8 mouse cellular contexts compared by ENCODE assay signal in genomic region chr16:78301183-78301830, GRCm38 (mm10). TPM values are rescaled to one million over a fixed set of nuclear protein-coding genes. Genes with fewer than 3 reads are reported as not detected.
DNase-seq lines count a peak whose midpoint lies in the region; ATAC-seq and TF ChIP-seq lines count a peak whose summit lies in the region.

Gene Cxadr (plus strand): TSS chr16:78301489.

- intact Hi-C loops in heart, postnatal 36 days (cut with DNase I) = loop anchor here (5.0 kb wide), 1 partner anchor 34 kb away; no protein-coding TSS in a partner anchor

- H3K9ac ChIP-seq in forebrain, embryonic 13.5 days = peak within 1 kb of the TSS; percentile 96
- H3K9ac ChIP-seq in liver, embryonic 16.5 days (ENCODE audit: low read depth, low read length) = peak within 1 kb of the TSS; percentile 66
- peak within 1 kb of the TSS; percentile 92 for H3K9ac ChIP-seq in neural tube, embryonic 12.5 days

- under 1% methylated on average over 31 of the region's 34 CpGs for WGBS in forebrain, embryonic 13.5 days
- under 1% methylated on average over 34 of the region's 34 CpGs for WGBS in large intestine, adult 2 months
- under 1% methylated on average over 33 of the region's 34 CpGs for WGBS in liver, embryonic 16.5 days (ENCODE audit: insufficient replicate concordance)
- WGBS in neural tube, embryonic 12.5 days = under 1% methylated on average over 34 of the region's 34 CpGs
- 2% methylated on average over 34 of the region's 34 CpGs for WGBS in thymus, adult 2 months

- H3K4me3 ChIP-seq in E14TG2a.4 (replicated peaks; ENCODE audit: low read length) = peak within 1 kb of the TSS; percentile 92
- H3K4me3 ChIP-seq in forebrain, embryonic 13.5 days = peak within 1 kb of the TSS; percentile 92
- H3K4me3 ChIP-seq in liver, embryonic 16.5 days (ENCODE audit: low read depth, low read length) = peak within 1 kb of the TSS; percentile 66
- H3K4me3 ChIP-seq in neural tube, embryonic 12.5 days = peak within 1 kb of the TSS; percentile 93
- H3K4me3 ChIP-seq in thymus, adult 2 months (ENCODE audit: control insufficient read depth, insufficient read depth, low read length) = peak within 1 kb of the TSS; percentile 58

- H3K36me3 ChIP-seq in E14TG2a.4 (ENCODE audit: insufficient read depth, low read length) = no peaks in the 10 kb centered on the region; the same call in 1 of the 2 replicates
- H3K36me3 ChIP-seq in forebrain, embryonic 13.5 days (ENCODE audit: poor library complexity, severe bottlenecking) = 0 out of 2 replicates have a peak, but pooled peaks cover 7% of the 10 kb centered on the region
- no peaks in the 10 kb centered on the region for H3K36me3 ChIP-seq in liver, embryonic 16.5 days (ENCODE audit: control insufficient read depth, insufficient read depth)
- no peaks in the 10 kb centered on the region for H3K36me3 ChIP-seq in neural tube, embryonic 12.5 days
- H3K36me3 ChIP-seq in thymus, adult 2 months (ENCODE audit: control insufficient read depth, insufficient read depth, low read length) = no peaks in the 10 kb centered on the region

- peak; percentile 82 for DNase-seq in brain, embryonic 18.5 days (ENCODE audit: low read depth, low spot score)
- peak; percentile 31 to 45 for DNase-seq in heart, postnatal 36 days
- peak; percentile 48 for DNase-seq in large intestine, adult 2 months (ENCODE audit: low read depth, low spot score)
- peak; percentile 75 for DNase-seq in thymus, adult 2 months

- peak within 1 kb of the TSS; percentile 90 for H3K27ac ChIP-seq in forebrain, embryonic 13.5 days
- peak within 1 kb of the TSS; percentile 41 for H3K27ac ChIP-seq in liver, embryonic 16.5 days (ENCODE audit: low read length)
- peak within 1 kb of the TSS; percentile 75 for H3K27ac ChIP-seq in neural tube, embryonic 12.5 days
- no peak within 1 kb of the TSS for H3K27ac ChIP-seq in thymus, adult 2 months (ENCODE audit: control insufficient read depth, insufficient read depth, low read length)

- no peaks in the 10 kb centered on the region for H3K9me3 ChIP-seq in E14TG2a.4 (ENCODE audit: low read length)
- H3K9me3 ChIP-seq in forebrain, embryonic 13.5 days (replicated peaks) = no peaks in the 10 kb centered on the region
- H3K9me3 ChIP-seq in liver, embryonic 16.5 days (replicated peaks; ENCODE audit: control insufficient read depth, low read length) = no peaks in the 10 kb centered on the region
- H3K9me3 ChIP-seq in neural tube, embryonic 12.5 days = no peaks in the 10 kb centered on the region

- ATAC-seq in forebrain, embryonic 13.5 days = peak; percentile 98
- ATAC-seq in liver, embryonic 16.5 days (ENCODE audit: low read depth) = peak; percentile 82
- peak; percentile 96 for ATAC-seq in neural tube, embryonic 12.5 days (ENCODE audit: low FRiP score, low read depth)

- peaks cover 44% of the 10 kb centered on the region for H3K4me1 ChIP-seq in E14TG2a.4 (replicated peaks; ENCODE audit: low read depth, low read length)
- H3K4me1 ChIP-seq in forebrain, embryonic 13.5 days = peaks cover 35% of the 10 kb centered on the region
- no peaks in the 10 kb centered on the region; the same call in 1 of the 2 replicates for H3K4me1 ChIP-seq in liver, embryonic 16.5 days (ENCODE audit: control insufficient read depth, low read depth, low read length)
- H3K4me1 ChIP-seq in neural tube, embryonic 12.5 days = peaks cover 13% of the 10 kb centered on the region
- peaks cover 8% of the 10 kb centered on the region for H3K4me1 ChIP-seq in thymus, adult 2 months (replicated peaks; ENCODE audit: control insufficient read depth, insufficient read depth, low read length)

- no peak for TF ChIP-seq CTCF in E14TG2a.4 (conservative IDR thresholded peaks at IDR 0.05; ENCODE audit: low read length)
- no peak for TF ChIP-seq CTCF in thymus, adult 2 months (IDR thresholded peaks at IDR 0.05; ENCODE audit: borderline replicate concordance, control insufficient read depth, extremely low read depth, insufficient read depth, low read length, poor library complexity)

- peak within 1 kb of the TSS; percentile 80 for H3K4me2 ChIP-seq in forebrain, embryonic 13.5 days
- H3K4me2 ChIP-seq in liver, embryonic 16.5 days (ENCODE audit: low read depth, low read length) = peak within 1 kb of the TSS; percentile 66
- H3K4me2 ChIP-seq in neural tube, embryonic 12.5 days (replicated peaks) = peak within 1 kb of the TSS; percentile 76

- TF ChIP-seq POLR2A in thymus, adult 2 months (IDR thresholded peaks at IDR 0.05; ENCODE audit: control insufficient read depth, extremely low read depth, insufficient read depth, low read length, poor library complexity) = no peak

- peaks cover 30% of the 10 kb centered on the region for H3K27me3 ChIP-seq in E14TG2a.4 (ENCODE audit: insufficient read depth, low read length)
- H3K27me3 ChIP-seq in forebrain, embryonic 13.5 days = no peaks in the 10 kb centered on the region
- H3K27me3 ChIP-seq in liver, embryonic 16.5 days (ENCODE audit: control insufficient read depth, insufficient read depth, low read depth, low read length) = peaks cover 27% of the 10 kb centered on the region
- H3K27me3 ChIP-seq in neural tube, embryonic 12.5 days (replicated peaks) = no peaks in the 10 kb centered on the region
- H3K27me3 ChIP-seq in thymus, adult 2 months (ENCODE audit: control insufficient read depth, insufficient read depth, low read length) = peaks cover 7% of the 10 kb centered on the region

RNA-seq across cellular contexts. Expression of gene Cxadr, which starts in this region (rescaled TPM):
- 101 and 110 TPM in 2 replicates for polyA plus RNA-seq in forebrain, embryonic 13.5 days (2015; fragmentation: Nextera tagmentation; extraction: Ambion mirVana)
- 10 to 100 TPM; 50.3 to 50.7 TPM for total RNA-seq in heart, postnatal 36 days (2021)
- polyA plus RNA-seq in large intestine, adult 2 months (2012; rRNA removed) = 36.0 and 60.5 TPM in 2 replicates
- polyA plus RNA-seq in liver, embryonic 16.5 days (2015; fragmentation: Nextera tagmentation; extraction: Ambion mirVana) = 21.3 and 23.2 TPM in 2 replicates
- 85.4 and 89.0 TPM in 2 replicates for polyA plus RNA-seq in neural tube, embryonic 12.5 days (2016; fragmentation: Nextera tagmentation; extraction: Ambion mirVana)
- polyA plus RNA-seq in thymus, adult 2 months (2012; rRNA removed) = 2.8 and 4.5 TPM in 2 replicates
